Mouse (Mus musculus) embryonic facial prominence, embryonic 12.5 days (tissue): ENCODE data around the gene Nav2. TPM values are rescaled to one million over a fixed set of nuclear protein-coding genes. Genes with fewer than 3 reads are reported as not detected.

Experiments used
- ATAC-seq: fragments of 200-750 bp; cut with Nextera tagmentation; 2 replicates; pipeline ENCODE4 v1.8.0; 2017; ENCODE audit not compliant: insufficient number of reproducible peaks, insufficient read depth, low FRiP score, low TSS enrichment
- H3K27ac ChIP-seq: fragments of 300-500 bp; sonication (generic); 2 replicates; pipeline ENCODE4 v1.5.1; 2016; ENCODE audit warnings: mild to moderate bottlenecking
- H3K27me3 ChIP-seq: fragments of 300-500 bp; sonication (generic); 2 replicates; pipeline ENCODE4 v1.6.1; 2016; ENCODE audit warnings: mild to moderate bottlenecking, moderate library complexity
- H3K36me3 ChIP-seq: fragments of 300-500 bp; sonication (generic); 2 replicates; pipeline ENCODE4 v1.6.1; 2016; ENCODE audit warnings: mild to moderate bottlenecking
- H3K4me1 ChIP-seq: fragments of 300-500 bp; sonication (generic); 2 replicates; pipeline ENCODE4 v1.6.1; 2016
- H3K4me2 ChIP-seq: fragments of 300-500 bp; sonication (generic); replicated peaks from 2 replicates; pipeline ENCODE4 v1.6.1; 2016; ENCODE audit warnings: mild to moderate bottlenecking, moderate library complexity
- H3K4me3 ChIP-seq: fragments of 300-500 bp; sonication (generic); 2 replicates; pipeline ENCODE4 v1.5.1; 2016; ENCODE audit warnings: mild to moderate bottlenecking
- H3K9ac ChIP-seq: fragments of 300-500 bp; sonication (generic); 2 replicates; pipeline ENCODE4 v1.6.1; 2016; ENCODE audit warnings: mild to moderate bottlenecking, moderate library complexity
- H3K9me3 ChIP-seq: fragments of 300-500 bp; sonication (generic); 2 replicates; pipeline ENCODE4 v1.6.1; 2016; ENCODE audit warnings: mild to moderate bottlenecking, moderate library complexity
- WGBS: fragments of 180-500 bp; shearing (Covaris S2); methylation state at CpG from one replicate; pipeline ENCODE4 v1.1.7; 2016; 5-methylcytosine and 5-hydroxymethylcytosine counted together
- polyA plus RNA-seq: library from polyadenylated mRNA; unstranded; fragments of >200 nt; fragmentation: Nextera tagmentation; extraction: Ambion mirVana; gene quantifications from 2 replicates; pipeline ENCODE4 v1.2.1, GENCODE M21; 2016

Nav2 gene
- polyA plus RNA-seq, 1 experiment from 2014 or later, result 14.2 TPM

- H3K4me3 ChIP-seq, result no peak overlapping the region
- H3K9me3 ChIP-seq, result no peaks in the 10 kb centered on the region
- H3K9ac ChIP-seq, result no peak overlapping the region
- ATAC-seq, result no peak
- peaks cover 5% of the 10 kb centered on the region; the same call in 1 of the 2 replicates for H3K4me1 ChIP-seq
- H3K4me2 ChIP-seq, result no peak overlapping the region
- 62% methylated on average over 11 of the region's 11 CpGs for WGBS
- H3K27me3 ChIP-seq, result 0 out of 2 replicates have a peak, but pooled peaks cover 7% of the 10 kb centered on the region
- no peaks in the 10 kb centered on the region for H3K36me3 ChIP-seq
- H3K27ac ChIP-seq, result no peak overlapping the region
Measured at GRCm38 (mm10) chr7:49270855-49271254, 362.3 kb downstream of the Nav2 start.

GRCm38 (mm10) chr7:49272445-49273439 is 364.2 kb downstream of the Nav2 start:
- 19% methylated on average over 16 of the region's 16 CpGs for WGBS
- Histone ChIP-seq H3K9ac (no peak overlapping the region), H3K36me3 (no peaks in the 10 kb centered on the region), H3K9me3 (no peaks in the 10 kb centered on the region), H3K27me3 (0 out of 2 replicates have a peak, but pooled peaks cover 7% of the 10 kb centered on the region), H3K4me3 (no peak overlapping the region), H3K27ac (no peak overlapping the region), H3K4me2 (no peak overlapping the region), H3K4me1 (peaks cover 5% of the 10 kb centered on the region; the same call in 1 of the 2 replicates)
- 0 out of 2 replicates have a peak, but pooled peaks have one; percentile 32 for ATAC-seq

- no peak overlapping the region for H3K4me3 ChIP-seq
- no peak overlapping the region for H3K9ac ChIP-seq
- H3K27ac ChIP-seq, result no peak overlapping the region
- H3K36me3 ChIP-seq, result no peaks in the 10 kb centered on the region
- no peak for ATAC-seq
- WGBS, result 88% methylated on average over 13 of the region's 13 CpGs
- H3K9me3 ChIP-seq, result no peaks in the 10 kb centered on the region
- peaks cover 5% of the 10 kb centered on the region; the same call in 1 of the 2 replicates for H3K4me1 ChIP-seq
- no peak overlapping the region for H3K4me2 ChIP-seq
- H3K27me3 ChIP-seq, result 0 out of 2 replicates have a peak, but pooled peaks cover 7% of the 10 kb centered on the region
Measured at GRCm38 (mm10) chr7:49273907-49274656, 365.6 kb downstream of the Nav2 start.

- no peaks in the 10 kb centered on the region for H3K9me3 ChIP-seq
- no peak overlapping the region for H3K27ac ChIP-seq
- 77% methylated on average over 8 of the region's 8 CpGs for WGBS
- H3K4me3 ChIP-seq, result no peak overlapping the region
- 0 out of 2 replicates have a peak, but pooled peaks cover 7% of the 10 kb centered on the region for H3K27me3 ChIP-seq
- peaks cover 5% of the 10 kb centered on the region; the same call in 1 of the 2 replicates for H3K4me1 ChIP-seq
- no peak overlapping the region for H3K9ac ChIP-seq
- ATAC-seq, result no peak
- no peaks in the 10 kb centered on the region for H3K36me3 ChIP-seq
- H3K4me2 ChIP-seq, result no peak overlapping the region
Measured at GRCm38 (mm10) chr7:49274676-49275075, 366.2 kb downstream of the Nav2 start.

GRCm38 (mm10) chr7:49276163-49276562 is 367.6 kb downstream of the Nav2 start:
- no peak for ATAC-seq
- H3K9ac ChIP-seq, result no peak overlapping the region
- 80% methylated on average over 8 of the region's 8 CpGs for WGBS

GRCm38 (mm10) chr7:49277685-49278084 is 369.2 kb downstream of the Nav2 start:
- H3K9me3 ChIP-seq, result no peaks in the 10 kb centered on the region
- 0 out of 2 replicates have a peak, but pooled peaks cover 5% of the 10 kb centered on the region for H3K4me1 ChIP-seq
- H3K4me2 ChIP-seq, result no peak overlapping the region
- no peaks in the 10 kb centered on the region for H3K36me3 ChIP-seq
- ATAC-seq, result no peak
- no peak overlapping the region for H3K4me3 ChIP-seq
- H3K27ac ChIP-seq, result no peak overlapping the region
- WGBS, result 79% methylated on average over 4 of the region's 4 CpGs
- H3K9ac ChIP-seq, result no peak overlapping the region
- H3K27me3 ChIP-seq, result 0 out of 2 replicates have a peak, but pooled peaks cover 4% of the 10 kb centered on the region

More at GRCm38 (mm10) chr7:49276163-49276562, 367.6 kb downstream of the Nav2 start:
- no peak overlapping the region for H3K27ac ChIP-seq
- H3K9me3 ChIP-seq, result no peaks in the 10 kb centered on the region
- no peak overlapping the region for H3K4me2 ChIP-seq
- H3K36me3 ChIP-seq, result no peaks in the 10 kb centered on the region
- H3K4me3 ChIP-seq, result no peak overlapping the region
- 0 out of 2 replicates have a peak, but pooled peaks cover 7% of the 10 kb centered on the region for H3K27me3 ChIP-seq
- H3K4me1 ChIP-seq, result peaks cover 5% of the 10 kb centered on the region; the same call in 1 of the 2 replicates

- 0 out of 2 replicates have a peak, but pooled peaks cover 5% of the 10 kb centered on the region for H3K4me1 ChIP-seq
- 63% methylated on average over 2 of the region's 2 CpGs for WGBS
- H3K36me3 ChIP-seq, result no peaks in the 10 kb centered on the region
- H3K4me3 ChIP-seq, result no peak overlapping the region
- H3K27ac ChIP-seq, result no peak overlapping the region
- H3K4me2 ChIP-seq, result no peak overlapping the region
- ATAC-seq, result no peak
- no peak overlapping the region for H3K9ac ChIP-seq
- no peaks in the 10 kb centered on the region for H3K9me3 ChIP-seq
- H3K27me3 ChIP-seq, result 0 out of 2 replicates have a peak, but pooled peaks cover 2% of the 10 kb centered on the region
Measured at GRCm38 (mm10) chr7:49278531-49278930, 370.0 kb downstream of the Nav2 start.

GRCm38 (mm10) chr7:49280427-49280826 is 371.9 kb downstream of the Nav2 start:
- H3K9me3 ChIP-seq, result no peaks in the 10 kb centered on the region
- H3K4me1 ChIP-seq, result 0 out of 2 replicates have a peak, but pooled peaks cover 2% of the 10 kb centered on the region
- no peak for ATAC-seq
- no peak overlapping the region for H3K4me2 ChIP-seq
- no peaks in the 10 kb centered on the region for H3K27me3 ChIP-seq
- H3K9ac ChIP-seq, result no peak overlapping the region
- 87% methylated on average over 5 of the region's 5 CpGs for WGBS
- H3K4me3 ChIP-seq, result no peak overlapping the region
- H3K36me3 ChIP-seq, result no peaks in the 10 kb centered on the region
- H3K27ac ChIP-seq, result no peak overlapping the region

GRCm38 (mm10) chr7:49282446-49282845 is 373.9 kb downstream of the Nav2 start:
- Histone ChIP-seq H3K27ac (no peak overlapping the region), H3K4me3 (no peak overlapping the region), H3K9me3 (no peaks in the 10 kb centered on the region), H3K9ac (no peak overlapping the region), H3K27me3 (no peaks in the 10 kb centered on the region), H3K4me2 (no peak overlapping the region), H3K4me1 (no peaks in the 10 kb centered on the region), H3K36me3 (no peaks in the 10 kb centered on the region)
- WGBS, result 79% methylated on average over 7 of the region's 7 CpGs
- no peak for ATAC-seq

- Histone ChIP-seq H3K4me3 (no peak overlapping the region), H3K9me3 (no peaks in the 10 kb centered on the region), H3K4me1 (no peaks in the 10 kb centered on the region), H3K4me2 (no peak overlapping the region), H3K36me3 (no peaks in the 10 kb centered on the region), H3K27ac (no peak overlapping the region), H3K27me3 (no peaks in the 10 kb centered on the region), H3K9ac (no peak overlapping the region)
- WGBS, result 75% methylated on average over 11 of the region's 11 CpGs
- no peak for ATAC-seq
Measured at GRCm38 (mm10) chr7:49283507-49284361, 375.2 kb downstream of the Nav2 start.

- ATAC-seq, result no peak
- 61% methylated on average over 8 of the region's 8 CpGs for WGBS
- no peaks in the 10 kb centered on the region for H3K9me3 ChIP-seq
Measured at GRCm38 (mm10) chr7:49288186-49288585, 379.7 kb downstream of the Nav2 start.

More at GRCm38 (mm10) chr7:49288186-49288585, 379.7 kb downstream of the Nav2 start:
- Histone ChIP-seq H3K27me3 (no peaks in the 10 kb centered on the region), H3K4me3 (no peak overlapping the region), H3K27ac (no peak overlapping the region), H3K36me3 (no peaks in the 10 kb centered on the region), H3K4me2 (no peak overlapping the region), H3K4me1 (no peaks in the 10 kb centered on the region), H3K9ac (no peak overlapping the region)
